Mouse (Mus musculus) myocyte (in vitro differentiated cells): Measurements from ENCODE around the gene Sdccag8.

Experiments
- CEBPB ChIP-seq: IDR thresholded peaks from 2 replicates; pipeline ENCODE4 v1.6.1; 2011; ENCODE audit warnings: mild to moderate bottlenecking, moderate library complexity; ENCODE audit not compliant: poor library complexity, insufficient read depth, severe bottlenecking
- E2F4 ChIP-seq: IDR thresholded peaks from one replicate; pipeline ENCODE4 v1.6.1; 2011; ENCODE audit warnings: mild to moderate bottlenecking, control low read depth, moderate library complexity; ENCODE audit not compliant: insufficient read depth
- MAX ChIP-seq: IDR thresholded peaks from one replicate; pipeline ENCODE4 v1.6.1; 2011; ENCODE audit warnings: low read depth, mild to moderate bottlenecking, control low read depth
- MYOD1 ChIP-seq, 3 experiments: IDR thresholded peaks; one replicate each; pipeline ENCODE4 v1.6.1; 2011; ENCODE audit warnings: control low read depth in 2 of 3, low read depth in 2 of 3, mild to moderate bottlenecking in 2 of 3, moderate library complexity in 1 of 3; ENCODE audit not compliant: insufficient read length in 2 of 3, control insufficient read depth in 1 of 3
- POLR2A ChIP-seq: IDR thresholded peaks from one replicate; pipeline ENCODE4 v1.6.1; 2011; ENCODE audit warnings: low read depth, mild to moderate bottlenecking, control low read depth, moderate library complexity; ENCODE audit not compliant: insufficient read length
- POLR2AphosphoS2 ChIP-seq: IDR thresholded peaks from one replicate; pipeline ENCODE4 v1.6.1; 2011; ENCODE audit warnings: low read depth, control low read depth; ENCODE audit not compliant: insufficient read length
- REST ChIP-seq: IDR thresholded peaks from one replicate; pipeline ENCODE4 v1.6.1; 2011; ENCODE audit warnings: mild to moderate bottlenecking, control low read depth, moderate library complexity; ENCODE audit not compliant: insufficient read depth, insufficient read length
- TCF12 ChIP-seq: IDR thresholded peaks from one replicate; pipeline ENCODE4 v1.6.1; 2011; ENCODE audit warnings: mild to moderate bottlenecking, control low read depth; ENCODE audit not compliant: poor library complexity, insufficient read depth, severe bottlenecking
- TCF3 ChIP-seq: IDR thresholded peaks from one replicate; pipeline ENCODE4 v1.6.1; 2011; ENCODE audit warnings: low read depth, control low read depth; ENCODE audit not compliant: insufficient read length
- USF1 ChIP-seq: IDR thresholded peaks from one replicate; pipeline ENCODE4 v1.6.1; 2011; ENCODE audit warnings: low read depth, mild to moderate bottlenecking, control low read depth, moderate library complexity

GRCm38 (mm10) chr1:176993141-176994010 lies 178.9 kb downstream of the Sdccag8 start:
- TF ChIP-seq MYOD1 (IDR thresholded peaks at IDR 0.05; ENCODE audit: control insufficient read depth in 1 of 3, insufficient read length in 2 of 3, low read depth in 2 of 3): no peak
- TF ChIP-seq USF1: no peak
- TF ChIP-seq E2F4: no peak
- TF ChIP-seq CEBPB: no peak
- no peak for TF ChIP-seq TCF12
- TF ChIP-seq POLR2A: no peak
- no peak for TF ChIP-seq MAX
- no peak for TF ChIP-seq POLR2AphosphoS2
- TF ChIP-seq TCF3: no peak
- no peak for TF ChIP-seq REST
